Mouse (Mus musculus): Measurements from ENCODE around the gene Odaph. TPM values are rescaled to one million over a fixed set of nuclear protein-coding genes. Genes with fewer than 3 reads are reported as not detected.

The Odaph gene
- polyA plus RNA-seq, 1 experiment from 2014 or later, result not detected

Other genes starting within 250 kb of the Odaph start
- 42.7 and 45.4 TPM in 2 replicates for gene Rchy1, start 24.4 kb upstream of the Odaph start, polyA plus RNA-seq (2014; fragmentation: Nextera tagmentation; extraction: Ambion mirVana)
- gene Cdkl2, start 56.4 kb downstream of the Odaph start, polyA plus RNA-seq (2014; fragmentation: Nextera tagmentation; extraction: Ambion mirVana), result 1.00 and 1.1 TPM in 2 replicates
- 177 and 181 TPM in 2 replicates for gene G3bp2, start 96.2 kb downstream of the Odaph start, polyA plus RNA-seq (2014; fragmentation: Nextera tagmentation; extraction: Ambion mirVana)
- 25.9 and 26.7 TPM in 2 replicates for gene Uso1, start 150.5 kb downstream of the Odaph start, polyA plus RNA-seq (2014; fragmentation: Nextera tagmentation; extraction: Ambion mirVana)
- gene U90926, start 227.9 kb downstream of the Odaph start, polyA plus RNA-seq (2014; fragmentation: Nextera tagmentation; extraction: Ambion mirVana), result not detected in 2 replicates